Mouse (Mus musculus): ENCODE data around the gene Atp11b.

DNA sequence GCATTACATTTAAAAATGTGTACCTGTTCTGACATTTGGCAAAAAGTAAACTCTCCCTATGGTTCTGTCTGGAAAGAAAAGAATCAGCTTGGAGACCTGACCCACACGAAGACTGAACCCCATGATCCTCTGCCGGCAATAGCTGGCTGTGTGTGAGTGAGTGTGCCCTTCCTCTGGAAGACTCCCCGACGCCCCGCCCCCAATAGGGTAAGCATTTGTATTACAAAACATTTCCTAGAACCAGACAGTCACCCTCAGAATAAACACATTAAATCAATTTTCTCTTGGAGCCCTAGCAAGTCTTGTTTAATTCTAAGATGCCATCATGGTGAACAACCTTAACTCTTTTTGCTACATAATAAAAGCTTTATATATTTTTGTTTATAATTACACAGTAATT, 139.2 kb downstream of the Atp11b start:
- no peak for TF ChIP-seq EP300 (IDR thresholded peaks at IDR 0.05; ENCODE audit: low read depth)
- no peak for TF ChIP-seq CTCF (IDR thresholded peaks at IDR 0.05; ENCODE audit: low read depth)
